Comparison of ENCODE assay signal across 19 mouse cellular contexts in the genomic region with DNA sequence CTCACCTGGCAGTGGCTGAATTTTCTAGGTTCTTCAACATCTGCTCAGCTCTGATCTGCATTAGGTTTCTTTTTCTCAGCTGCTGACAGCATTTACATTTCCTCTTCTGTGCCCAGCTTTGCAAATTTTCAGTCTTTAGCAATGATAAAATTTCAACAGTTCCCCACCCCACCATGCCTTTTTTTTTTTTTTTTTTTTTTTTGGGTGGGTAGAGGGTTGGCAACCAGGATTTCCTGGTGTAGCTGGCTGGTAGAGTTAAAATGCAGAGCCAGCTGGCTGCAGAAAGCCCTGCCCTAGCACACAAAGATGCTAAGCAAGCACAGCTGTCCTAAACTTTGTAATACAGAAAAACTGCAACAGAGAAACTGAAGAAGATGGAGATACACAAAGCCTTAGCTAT. TPM values are rescaled to one million over a fixed set of nuclear protein-coding genes. Genes with fewer than 3 reads are reported as not detected.
A peak's percentile ranks its signal among the peaks of the same experiment; 100 is the strongest.
ATAC-seq and TF ChIP-seq lines count a peak whose summit lies in the region.
"Not testable (repeated sequence)": the region's sequence is repeated elsewhere in the genome, so short reads cannot be mapped to it uniquely, and the experiment has no call there.
"Had no signal": no experiment of that assay in that cellular context is flagged by ENCODE, and none has a peak within 500 bp of the region (broad histone marks: within the 10 kb centered on the region; RNA-seq: fewer than 3 reads in every experiment).

A gene (minus strand): TSS at position 110 of the 400 bp plus-strand sequence.

- not testable (repeated sequence) for TF ChIP-seq POLR2A in bone marrow macrophage, adult 2 months (IDR thresholded peaks at IDR 0.05; ENCODE audit: borderline replicate concordance, low read depth, low read length)

- H3K36me3 ChIP-seq in macrophage (ENCODE audit: inconsistent target), result not testable (repeated sequence)

- not testable (repeated sequence) for TF ChIP-seq CTCF in bone marrow macrophage, adult 2 months (IDR thresholded peaks at IDR 0.05; ENCODE audit: low read depth, low read length)

- not testable (repeated sequence) for ATAC-seq in erythroblast, adult 5-6 weeks (replicated peaks; ENCODE audit: low FRiP score, poor library complexity, severe bottlenecking); neutrophil, adult 5-6 weeks (ENCODE audit: extremely low read depth, insufficient number of reproducible peaks, low FRiP score, poor library complexity, severe bottlenecking)
- peak; percentile 54 for ATAC-seq in granulocyte monocyte progenitor cell, adult 5-6 weeks (replicated peaks; ENCODE audit: poor library complexity, severe bottlenecking)
- ATAC-seq in megakaryocyte progenitor cell, adult 5-6 weeks (replicated peaks; ENCODE audit: poor library complexity), result peak; percentile 59

- H3K4me1 ChIP-seq in bone marrow macrophage, adult 2 months (ENCODE audit: control insufficient read depth, insufficient read depth, low read length), result not testable (repeated sequence)

- not testable (repeated sequence) for H3K27ac ChIP-seq in bone marrow macrophage, adult 2 months (ENCODE audit: insufficient read depth, low read depth, low read length); macrophage

- H3K4me3 ChIP-seq in bone marrow macrophage, adult 2 months (ENCODE audit: insufficient read depth, low read length); macrophage (ENCODE audit: inconsistent target): not testable (repeated sequence)

- not testable (repeated sequence) for H3K79me2 ChIP-seq in macrophage (ENCODE audit: inconsistent target)

RNA-seq across cellular contexts. Expression of the gene that starts here (rescaled TPM):
- 217 and 233 TPM in 2 replicates for polyA plus RNA-seq in bone marrow macrophage, adult 2 months (2012; ENCODE audit: insufficient read depth, insufficient read length, missing spikeins)
- 42.4 and 52.3 TPM in 2 replicates for total RNA-seq in erythroblast, adult 5-6 weeks (2015; ENCODE audit: low replicate concordance)
- total RNA-seq in erythroblast, adult 5-6 weeks (2017; ENCODE audit: low replicate concordance), result 12.4 and 14.4 TPM in 2 replicates
- 63.0 and 68.6 TPM in 2 replicates for total RNA-seq in granulocyte monocyte progenitor cell, adult 5-6 weeks (2014; fragmentation: Nextera tagmentation)
- 31.0 and 37.9 TPM in 2 replicates for total RNA-seq in granulocyte monocyte progenitor cell, adult 5-6 weeks (2017)
- 1,000 to 10,000 TPM in 2 of 26 experiments, 100 to 1,000 TPM in 24; 343 to 1,181 (median 499) TPM for total RNA-seq in macrophage (2018; cell fraction: chromatin; rRNA removed)
- total RNA-seq in macrophage (2018; cell fraction: cytosol; rRNA removed), result 100 to 1,000 TPM; 124 to 214 (median 156) TPM
- total RNA-seq in macrophage (2018; cell fraction: nucleus; rRNA removed), result 100 to 1,000 TPM; 246 to 964 (median 559) TPM
- polyA plus RNA-seq in macrophage (2018), result 162 to 309 TPM (median 224 TPM) in 3 replicates
- total RNA-seq in megakaryocyte progenitor cell, adult 5-6 weeks (2015), result 70.2 and 71.3 TPM in 2 replicates
- 34.4 and 35.7 TPM in 2 replicates for total RNA-seq in megakaryocyte progenitor cell, adult 5-6 weeks (2017)
- total RNA-seq in neutrophil, adult 5-6 weeks (2017), result 10.2 and 18.7 TPM in 2 replicates
- total RNA-seq: adrenal gland, adult 2 months; ES-E14; forebrain, postnatal 0 days; MEL had no signal
- polyA plus RNA-seq: adrenal gland, adult 2 months; brain, embryonic 14.5 days; C2C12; cortical plate, adult 2 months; embryonic facial prominence, embryonic 10.5 days; embryonic facial prominence, embryonic 12.5 days; erythroblast, embryonic 14.5 days; forebrain, embryonic 11.5 days; forebrain, embryonic 13.5 days; forebrain, embryonic 15.5 days; forebrain, postnatal 0 days had no signal
